Mouse (Mus musculus) CH12.LX (cell line): Measurements from ENCODE around the gene Prm2. TPM values are rescaled to one million over a fixed set of nuclear protein-coding genes. Genes with fewer than 3 reads are reported as not detected.

Experiments used
- DNase-seq: peaks from one replicate; pipeline ENCODE4 v3.0.0-alpha.2; 2013; ENCODE audit errors: extremely low read depth
- H3K27ac ChIP-seq: 2 replicates; pipeline ENCODE4 v1.5.1; 2012; ENCODE audit warnings: low read depth, mild to moderate bottlenecking, control low read depth, moderate library complexity; ENCODE audit not compliant: insufficient read depth
- H3K27me3 ChIP-seq: replicated peaks from 2 replicates; pipeline ENCODE3; 2012; ENCODE audit warnings: inconsistent platforms
- H3K36me3 ChIP-seq, 2 experiments: replicated peaks in 1 of 2; 2 replicates each; pipeline versions ENCODE3 to v1.6.1; 2012; ENCODE audit warnings: inconsistent platforms in 1 of 2, low read length in 1 of 2, mild to moderate bottlenecking in 1 of 2, mixed read lengths in 1 of 2, moderate library complexity in 1 of 2; ENCODE audit not compliant: control insufficient read depth in 1 of 2, insufficient read depth in 1 of 2
- H3K4me1 ChIP-seq, 2 experiments: 2 replicates each; pipeline ENCODE4 v1.6.1; 2012; ENCODE audit warnings: inconsistent platforms in 1 of 2, moderate library complexity in 1 of 2; ENCODE audit not compliant: insufficient read depth in 2 of 2, control insufficient read depth in 1 of 2
- H3K4me2 ChIP-seq: 2 replicates; pipeline ENCODE4 v1.6.1; 2012; ENCODE audit warnings: low read depth, mild to moderate bottlenecking, control low read depth; ENCODE audit not compliant: poor library complexity, insufficient read depth, severe bottlenecking
- H3K4me3 ChIP-seq, 3 experiments: fragments of 150-350 bp in 1 of 3; sonication (generic) in 1 of 3; replicated peaks in 1 of 3; 2 replicates each; pipeline versions ENCODE3 to v1.5.1; 2011 to 2012; ENCODE audit warnings: low read depth in 2 of 3, low read length in 2 of 3, mild to moderate bottlenecking in 2 of 3, moderate library complexity in 2 of 3, control low read depth in 1 of 3, improper control_type of control experiment in 1 of 3, inconsistent platforms in 1 of 3, mixed read lengths in 1 of 3; ENCODE audit not compliant: poor library complexity in 1 of 3
- H3K79me2 ChIP-seq: replicated peaks from 2 replicates; pipeline ENCODE4 v1.6.1; 2012; ENCODE audit warnings: mild to moderate bottlenecking, moderate library complexity; ENCODE audit not compliant: control insufficient read depth, poor library complexity, insufficient read depth, severe bottlenecking; ENCODE audit errors: extremely low read depth
- H3K9ac ChIP-seq: 2 replicates; pipeline ENCODE4 v1.6.1; 2012; ENCODE audit warnings: low read depth, mild to moderate bottlenecking, control low read depth, moderate library complexity; ENCODE audit not compliant: insufficient read depth
- H3K9me3 ChIP-seq: replicated peaks from 2 replicates; pipeline ENCODE3; 2012; ENCODE audit warnings: low read length, inconsistent platforms, mixed read lengths
- CHD2 ChIP-seq: IDR thresholded peaks from 2 replicates; pipeline ENCODE4 v1.6.1; 2011; ENCODE audit warnings: low read length, improper control_type of control experiment
- E2F4 ChIP-seq: IDR thresholded peaks from 2 replicates; pipeline ENCODE4 v1.6.1; 2011; ENCODE audit warnings: low read depth, low read length, improper control_type of control experiment; ENCODE audit not compliant: insufficient replicate concordance
- ELF1 ChIP-seq: IDR thresholded peaks from 2 replicates; pipeline ENCODE4 v1.6.1; 2014; ENCODE audit warnings: low read depth, mild to moderate bottlenecking, inconsistent platforms, low read length, improper control_type of control experiment
- EP300 ChIP-seq: IDR thresholded peaks from 2 replicates; pipeline ENCODE4 v1.6.1; 2011; ENCODE audit warnings: low read length, improper control_type of control experiment
- GABPA ChIP-seq: IDR thresholded peaks from 2 replicates; pipeline ENCODE4 v1.6.1; 2012; ENCODE audit warnings: low read depth, low read length, improper control_type of control experiment, inconsistent platforms; ENCODE audit not compliant: insufficient replicate concordance
- HCFC1 ChIP-seq: IDR thresholded peaks from 2 replicates; pipeline ENCODE4 v1.6.1; 2012; ENCODE audit warnings: low read depth, mild to moderate bottlenecking, inconsistent platforms, low read length, improper control_type of control experiment
- JUN ChIP-seq: IDR thresholded peaks from 2 replicates; pipeline ENCODE4 v1.6.1; 2011; ENCODE audit warnings: low read depth, mild to moderate bottlenecking, low read length, improper control_type of control experiment, moderate library complexity; ENCODE audit not compliant: insufficient read depth
- JUND ChIP-seq: conservative IDR thresholded peaks from 2 replicates; pipeline ENCODE4 v1.6.1; 2011; ENCODE audit warnings: low read depth, low read length, improper control_type of control experiment
- MAFK ChIP-seq: IDR thresholded peaks from 2 replicates; pipeline ENCODE4 v1.6.1; 2011; ENCODE audit warnings: low read length, improper control_type of control experiment; ENCODE audit not compliant: insufficient replicate concordance
- MAX ChIP-seq: IDR thresholded peaks from 2 replicates; pipeline ENCODE4 v1.6.1; 2011; ENCODE audit warnings: low read length, improper control_type of control experiment
- MAZ ChIP-seq: IDR thresholded peaks from 2 replicates; pipeline ENCODE4 v1.6.1; 2012; ENCODE audit warnings: low read depth, mild to moderate bottlenecking, inconsistent platforms, low read length, improper control_type of control experiment, moderate library complexity
- MEF2A ChIP-seq: IDR thresholded peaks from 2 replicates; pipeline ENCODE4 v1.6.1; 2014; ENCODE audit warnings: low read depth, mild to moderate bottlenecking, inconsistent platforms, low read length, improper control_type of control experiment, borderline replicate concordance
- MXI1 ChIP-seq: IDR thresholded peaks from 2 replicates; pipeline ENCODE4 v1.6.1; 2011; ENCODE audit warnings: mild to moderate bottlenecking, low read depth, low read length, improper control_type of control experiment
- NRF1 ChIP-seq: IDR thresholded peaks from 2 replicates; pipeline ENCODE4 v1.6.1; 2014; ENCODE audit warnings: low read depth, mild to moderate bottlenecking, inconsistent platforms, low read length, improper control_type of control experiment, moderate library complexity
- PAX5 ChIP-seq: IDR thresholded peaks from 2 replicates; pipeline ENCODE4 v1.6.1; 2012; ENCODE audit warnings: low read length, inconsistent platforms, mixed read lengths
- POLR2AphosphoS2 ChIP-seq: IDR thresholded peaks from 2 replicates; pipeline ENCODE4 v1.6.1; 2011; ENCODE audit warnings: low read depth, low read length, improper control_type of control experiment
- RAD21 ChIP-seq: IDR thresholded peaks from 2 replicates; pipeline ENCODE4 v1.6.1; 2011; ENCODE audit warnings: low read depth, mild to moderate bottlenecking, low read length, improper control_type of control experiment, moderate library complexity
- RCOR1 ChIP-seq: conservative IDR thresholded peaks from 2 replicates; pipeline ENCODE4 v1.6.1; 2012; ENCODE audit warnings: low read depth, mild to moderate bottlenecking, inconsistent platforms, low read length, improper control_type of control experiment
- SIN3A ChIP-seq: IDR thresholded peaks from 2 replicates; pipeline ENCODE4 v1.6.1; 2012; ENCODE audit warnings: low read length, improper control_type of control experiment, inconsistent platforms
- TBP ChIP-seq: conservative IDR thresholded peaks from 2 replicates; pipeline ENCODE4 v1.6.1; 2011; ENCODE audit warnings: low read depth, low read length, improper control_type of control experiment
- TCF12 ChIP-seq: IDR thresholded peaks from 2 replicates; pipeline ENCODE4 v1.6.1; 2014; ENCODE audit warnings: low read depth, mild to moderate bottlenecking, inconsistent platforms, low read length, improper control_type of control experiment
- UBTF ChIP-seq: IDR thresholded peaks from 2 replicates; pipeline ENCODE4 v1.6.1; 2012; ENCODE audit warnings: low read depth, mild to moderate bottlenecking, inconsistent platforms, low read length, improper control_type of control experiment, moderate library complexity
- USF2 ChIP-seq: conservative IDR thresholded peaks from 2 replicates; pipeline ENCODE4 v1.6.1; 2011; ENCODE audit warnings: low read depth, low read length, improper control_type of control experiment
- ZNF384 ChIP-seq: IDR thresholded peaks from 2 replicates; pipeline ENCODE4 v1.6.1; 2012; ENCODE audit warnings: low read depth, low read length, improper control_type of control experiment, inconsistent platforms
- dilution Hi-C: fragments of 300-500 bp; cut with MboI; formaldehyde crosslinking; loops from 2 replicates; pipeline ENCODE4 v1.14.3; 2020; ENCODE audit warnings: low sequenced_read_pairs; ENCODE audit not compliant: extremely low pct_unique_long_range_greater_than_20kb, extremely low pct_ligation_motif_present
- in situ Hi-C: fragments of 300-500 bp; cut with MboI; formaldehyde crosslinking; loops from 3 replicates; pipeline ENCODE4 v1.14.3; 2019; ENCODE audit warnings: low sequenced_read_pairs, low pct_ligation_motif_present, low pct_unique_long_range_greater_than_20kb, mixed read lengths
- polyA plus RNA-seq: library from polyadenylated mRNA; unstranded; fragments of >175 nt; gene quantifications from 2 replicates; pipeline ENCODE4 v1.2.1, GENCODE M21; 2012; ENCODE audit warnings: low read depth; ENCODE audit not compliant: insufficient read length
- total RNA-seq, 2 experiments: library from RNA; depleted of rRNA; stranded (reverse); fragments of 300-350 nt in 1 of 2; fragments of >200 nt in 1 of 2; gene quantifications; 2 replicates each; pipeline ENCODE4 v1.2.3; 2012 to 2014

Gene Prm2
- total and polyA plus RNA-seq, 3 experiments = not detected

DNA sequence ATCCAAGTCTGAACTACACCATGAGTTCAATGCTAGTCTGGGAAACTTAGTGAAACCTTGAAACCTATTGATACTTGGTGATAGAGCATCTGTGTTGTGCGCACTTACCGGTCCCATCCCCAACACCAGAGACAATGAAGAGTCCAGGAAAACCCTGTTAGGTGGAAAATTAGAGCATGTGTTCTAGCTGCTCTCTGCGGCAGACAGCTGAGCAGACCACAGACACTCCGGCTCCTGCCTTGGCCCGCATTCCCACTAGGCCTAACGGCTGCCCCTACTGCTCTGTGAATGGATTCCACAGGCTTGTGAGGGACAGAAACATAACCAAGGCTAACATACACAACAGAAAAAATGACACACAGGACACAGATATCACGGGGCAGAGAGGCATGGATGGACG is 22.4 kb downstream of the Prm2 start:
- H3K79me2 ChIP-seq = no peaks in the 10 kb centered on the region
- no peak overlapping the region for H3K4me2 ChIP-seq
- DNase-seq = no peak
- no peak overlapping the region for H3K9ac ChIP-seq
- H3K36me3 ChIP-seq = peaks cover 0 to 2% of the 10 kb centered on the region in 2 experiments
- H3K27me3 ChIP-seq = peaks cover 1% of the 10 kb centered on the region
- dilution Hi-C loops = no loop called here
- TF ChIP-seq NRF1 (no peak), POLR2AphosphoS2 (no peak), JUN (no peak), PAX5 (no peak), CHD2 (no peak)
- H3K9me3 ChIP-seq = no peaks in the 10 kb centered on the region
- peaks cover 56 to 88% of the 10 kb centered on the region in 2 experiments for H3K4me1 ChIP-seq
- H3K4me3 ChIP-seq = no peak overlapping the region
- in situ Hi-C loops = no loop called here
- no peak overlapping the region for H3K27ac ChIP-seq

DNA sequence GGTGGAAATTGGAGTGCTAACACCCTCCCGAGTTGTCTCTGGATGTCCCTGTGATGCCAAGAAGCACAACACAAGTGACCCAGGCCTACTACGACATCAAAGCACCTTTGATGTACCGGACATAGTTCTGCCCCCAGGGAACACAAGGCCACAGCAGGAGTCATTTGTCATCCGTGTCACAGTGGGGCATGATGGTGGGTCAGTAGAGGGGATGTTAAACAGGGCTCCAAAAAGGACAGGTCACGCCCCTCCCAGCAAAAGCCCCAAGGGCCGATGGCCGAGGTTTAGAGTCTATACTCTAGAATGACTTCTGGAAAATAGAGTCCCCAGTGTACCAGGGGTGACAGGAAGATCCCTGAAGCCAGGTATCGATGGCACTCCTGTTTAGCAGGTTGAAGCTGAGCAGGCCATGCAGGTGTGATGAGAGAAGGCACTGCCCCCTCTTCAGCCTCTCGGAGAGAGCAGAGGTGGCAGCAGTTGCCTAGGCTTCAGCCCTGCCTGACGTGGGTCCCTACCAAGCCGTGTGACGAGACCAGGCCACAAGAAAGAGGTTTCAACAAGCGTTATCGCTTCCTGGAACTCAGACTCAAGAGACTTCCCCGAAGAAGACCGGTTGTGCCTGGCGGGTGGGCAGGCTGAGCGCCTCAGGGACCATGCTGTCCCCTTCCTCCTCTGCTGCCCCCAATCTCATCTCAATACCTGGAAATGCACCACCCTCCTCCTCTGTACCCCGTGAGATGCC is 24.0 kb downstream of the Prm2 start:
- Histone ChIP-seq H3K4me3 (no peak overlapping the region), H3K27me3 (peaks cover 3% of the 10 kb centered on the region)

DNA sequence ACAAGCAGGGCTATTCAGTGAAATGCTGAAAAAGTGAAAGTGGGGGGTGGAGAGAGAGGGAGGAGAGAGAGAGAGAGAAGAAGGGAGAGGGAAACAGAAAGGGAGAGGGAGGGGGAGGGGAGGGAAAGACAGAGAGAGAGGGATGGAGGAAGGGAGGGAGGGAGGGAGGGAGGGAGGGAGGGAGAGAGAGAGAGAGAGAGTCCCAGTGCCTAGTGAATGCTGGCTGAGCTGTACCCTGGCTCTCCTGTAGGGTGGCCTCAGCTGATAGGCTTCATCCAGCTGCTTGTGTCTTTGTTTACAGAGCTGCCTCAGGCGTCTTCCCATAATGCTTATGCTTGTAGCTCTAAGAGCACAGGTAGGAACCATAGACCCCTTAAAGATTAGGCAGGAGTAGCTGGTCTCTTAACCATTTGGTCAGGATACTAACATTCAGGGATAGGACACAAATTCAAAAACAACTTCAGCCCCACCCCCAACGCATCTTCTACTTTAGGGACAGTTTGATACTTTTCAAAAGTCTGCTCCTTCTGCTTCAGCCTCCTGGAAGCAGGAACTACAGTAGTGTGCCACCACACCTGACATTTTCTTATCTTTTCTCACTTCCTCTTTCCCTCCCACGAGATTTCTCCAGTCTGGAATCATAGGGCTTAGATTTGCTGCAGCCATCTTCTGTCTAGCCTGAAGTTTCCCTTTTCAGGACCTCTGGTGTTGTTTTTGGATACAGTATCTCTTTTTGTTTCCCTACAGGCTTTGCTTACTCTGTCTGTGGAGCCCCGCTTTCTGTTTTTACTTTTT is 25.2 kb downstream of the Prm2 start:
- Histone ChIP-seq H3K4me2 (no peak overlapping the region), H3K27ac (no peak overlapping the region), H3K9me3 (no peaks in the 10 kb centered on the region), H3K36me3 (no peaks in the 10 kb centered on the region), H3K4me1 (peaks cover 53 to 74% of the 10 kb centered on the region in 2 experiments), H3K9ac (no peak overlapping the region), H3K27me3 (peaks cover 3% of the 10 kb centered on the region), H3K4me3 (no peak overlapping the region), H3K79me2 (no peaks in the 10 kb centered on the region)
- peak; percentile 55 for DNase-seq
- in situ Hi-C loops = no loop called here
- dilution Hi-C loops = no loop called here
- TF ChIP-seq GABPA (no peak), USF2 (no peak), MEF2A (no peak), E2F4 (no peak), CHD2 (0 out of 2 replicates have a peak, but pooled peaks have one; percentile 47), TCF12 (no peak), HCFC1 (no peak), TBP (no peak), UBTF (no peak), RCOR1 (no peak; the same call in 1 of the 2 replicates), ZNF384 (no peak), MAZ (no peak), RAD21 (no peak), MAFK (no peak)

More for the DNA sequence above, 24.0 kb downstream of the Prm2 start:
- Histone ChIP-seq H3K9ac (no peak overlapping the region), H3K27ac (no peak overlapping the region), H3K79me2 (no peaks in the 10 kb centered on the region), H3K9me3 (no peaks in the 10 kb centered on the region), H3K36me3 (no peaks in the 10 kb centered on the region), H3K4me1 (peaks cover 59 to 86% of the 10 kb centered on the region in 2 experiments), H3K4me2 (no peak overlapping the region; the same call in 1 of the 2 replicates)
- in situ Hi-C loops = no loop called here
- no peak for DNase-seq
- TF ChIP-seq SIN3A = peak; percentile 52; the same call in 1 of the 2 replicates
- 0 out of 2 replicates have a peak, but pooled peaks have one; percentile 30 for TF ChIP-seq RCOR1
- no peak for TF ChIP-seq HCFC1
- TF ChIP-seq TCF12 = peak; percentile 25; the same call in 1 of the 2 replicates
- peak; percentile 42; the same call in 1 of the 2 replicates for TF ChIP-seq MXI1
- peak; percentile 53 for TF ChIP-seq ELF1
- TF ChIP-seq EP300 = 0 out of 2 replicates have a peak, but pooled peaks have one; percentile 13
- TF ChIP-seq POLR2AphosphoS2 = no peak
- TF ChIP-seq JUND = no peak
- peak; percentile 28; the same call in 1 of the 2 replicates for TF ChIP-seq MAX
- dilution Hi-C loops = no loop called here
